Mouse (Mus musculus): ENCODE measurements around the gene Zc3h18.

- TF ChIP-seq ZNF384 (IDR thresholded peaks at IDR 0.05; ENCODE audit: low read depth, low read length), result no peak
- no peak for TF ChIP-seq ZC3H11A (IDR thresholded peaks at IDR 0.05; ENCODE audit: borderline replicate concordance, low read depth, low read length)
These were observed 31.3 kb downstream of the Zc3h18 start for GRCm38 (mm10) chr8:122407678-122408077.

All from ES-E14 (cell line).